Mouse (Mus musculus) heart, embryonic 14.5 days (tissue): ENCODE results near the gene Krt12. TPM values are rescaled to one million over a fixed set of nuclear protein-coding genes. Genes with fewer than 3 reads are reported as not detected.

ENCODE experiments used
- ATAC-seq: fragments of 200-750 bp; cut with Nextera tagmentation; 2 replicates; pipeline ENCODE4 v1.8.0; 2017; ENCODE audit warnings: low read depth, moderate TSS enrichment; ENCODE audit not compliant: insufficient number of reproducible peaks, insufficient read depth, low FRiP score
- H3K27ac ChIP-seq, 2 experiments: fragments of 200-500 bp in 1 of 2; fragments of 300-500 bp in 1 of 2; sonication (generic) in 1 of 2; replicated peaks in 1 of 2; 2 replicates each; pipeline ENCODE4 v1.5.1; 2012 to 2014; ENCODE audit warnings: low read depth in 2 of 2, low read length in 2 of 2, control low read depth in 1 of 2, mild to moderate bottlenecking in 1 of 2, mixed read lengths in 1 of 2; ENCODE audit not compliant: control insufficient read depth in 1 of 2, insufficient read depth in 1 of 2
- H3K27me3 ChIP-seq: fragments of 300-500 bp; sonication (generic); 2 replicates; pipeline ENCODE4 v1.6.1; 2014; ENCODE audit warnings: mild to moderate bottlenecking, low read length, control low read depth; ENCODE audit not compliant: control insufficient read depth, insufficient read depth
- H3K36me3 ChIP-seq: fragments of 300-500 bp; sonication (generic); 2 replicates; pipeline ENCODE4 v1.6.1; 2014; ENCODE audit warnings: mild to moderate bottlenecking, control low read depth, low read length, mixed read lengths; ENCODE audit not compliant: control insufficient read depth, insufficient read depth
- H3K4me1 ChIP-seq, 2 experiments: fragments of 200-500 bp in 1 of 2; fragments of 300-500 bp in 1 of 2; sonication (generic) in 1 of 2; 2 replicates each; pipeline ENCODE4 v1.6.1; 2012 to 2014; ENCODE audit warnings: low read length in 2 of 2, control low read depth in 1 of 2, mixed read lengths in 1 of 2; ENCODE audit not compliant: control insufficient read depth in 2 of 2, insufficient read depth in 2 of 2
- H3K4me2 ChIP-seq: fragments of 300-500 bp; sonication (generic); 2 replicates; pipeline ENCODE4 v1.6.1; 2014; ENCODE audit warnings: mild to moderate bottlenecking, low read length
- H3K4me3 ChIP-seq, 2 experiments: fragments of 200-500 bp in 1 of 2; fragments of 300-500 bp in 1 of 2; sonication (generic) in 1 of 2; 2 replicates each; pipeline ENCODE4 v1.5.1; 2012 to 2014; ENCODE audit warnings: low read length in 2 of 2, mild to moderate bottlenecking in 2 of 2, control low read depth in 1 of 2, low read depth in 1 of 2, moderate library complexity in 1 of 2; ENCODE audit not compliant: control insufficient read depth in 1 of 2, insufficient read depth in 1 of 2
- H3K9ac ChIP-seq: fragments of 300-500 bp; sonication (generic); 2 replicates; pipeline ENCODE4 v1.6.1; 2014; ENCODE audit warnings: mild to moderate bottlenecking, low read length
- H3K9me3 ChIP-seq: fragments of 300-500 bp; sonication (generic); 2 replicates; pipeline ENCODE4 v1.6.1; 2016; ENCODE audit warnings: low read length, control low read depth; ENCODE audit not compliant: control insufficient read depth
- WGBS: fragments of 180-500 bp; shearing (Covaris S2); extraction: QIAGEN DNeasy Blood & Tissue Kit; methylation state at CpG from one replicate; pipeline ENCODE4 v1.1.7; 2014; 5-methylcytosine and 5-hydroxymethylcytosine counted together
- polyA plus RNA-seq: library from polyadenylated mRNA; unstranded; fragments of >200 nt; fragmentation: Nextera tagmentation; extraction: Ambion mirVana; gene quantifications from 2 replicates; pipeline ENCODE4 v1.2.1, GENCODE M21; 2014

The Krt12 gene
- polyA plus RNA-seq, 1 experiment from 2014 or later, result not detected

DNA sequence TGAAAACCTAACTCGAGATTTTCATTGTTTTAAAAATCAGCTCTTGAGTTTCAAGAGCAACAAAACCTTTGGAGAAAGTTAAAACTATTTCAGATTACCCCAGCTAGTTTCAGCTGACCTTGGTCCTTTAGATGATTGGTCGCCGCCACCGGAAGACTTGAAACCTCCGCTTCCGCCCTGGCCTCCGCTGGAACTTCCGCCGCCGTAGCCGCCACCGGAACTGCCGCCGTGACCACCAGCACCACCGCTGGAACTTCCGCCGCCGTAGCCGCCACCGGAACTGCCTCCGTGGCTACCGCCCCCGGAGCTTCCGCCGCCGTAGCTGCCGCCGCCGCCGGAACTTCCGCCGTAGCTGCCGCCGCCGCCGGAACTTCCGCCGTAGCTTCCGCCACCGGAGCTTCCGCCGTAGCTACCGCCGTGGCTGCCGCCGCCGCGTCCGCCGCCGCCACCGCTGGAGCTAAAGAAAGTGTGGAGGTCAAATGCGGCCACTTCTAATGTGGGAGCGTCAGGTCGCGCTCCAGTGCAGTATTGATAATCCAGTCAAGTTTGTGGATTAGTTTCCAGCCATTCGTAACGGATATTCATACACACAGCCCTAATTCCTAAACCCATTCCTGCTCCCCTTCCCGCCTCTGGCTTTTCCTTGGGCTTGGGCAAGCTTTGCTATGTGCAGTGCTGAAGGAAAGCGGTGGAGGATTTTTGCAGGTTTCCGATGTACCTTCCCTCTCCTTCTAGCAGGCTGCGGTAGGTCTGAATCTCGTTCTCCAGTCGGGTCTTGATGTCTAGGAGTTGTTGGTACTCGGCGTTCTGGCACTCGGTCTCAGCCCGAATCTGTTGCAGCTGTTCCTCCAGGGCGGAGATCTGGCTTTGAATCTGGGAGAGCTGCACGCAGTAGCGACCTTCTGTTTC, 36.0 kb downstream of the Krt12 start:
- peak overlapping the region; percentile 97 for H3K27ac ChIP-seq
- no peaks in the 10 kb centered on the region for H3K9me3 ChIP-seq
- ATAC-seq, result peak; percentile 64
- 2% methylated on average over 71 of the region's 71 CpGs for WGBS
- peak overlapping the region; percentile 66 for H3K4me2 ChIP-seq
- H3K36me3 ChIP-seq, result no peaks in the 10 kb centered on the region
- no peaks in the 10 kb centered on the region for H3K4me1 ChIP-seq
- H3K27me3 ChIP-seq, result peaks cover 22% of the 10 kb centered on the region
- peak overlapping the region; percentile 64 to 75 for H3K4me3 ChIP-seq
- peak overlapping the region; percentile 75 for H3K9ac ChIP-seq

DNA sequence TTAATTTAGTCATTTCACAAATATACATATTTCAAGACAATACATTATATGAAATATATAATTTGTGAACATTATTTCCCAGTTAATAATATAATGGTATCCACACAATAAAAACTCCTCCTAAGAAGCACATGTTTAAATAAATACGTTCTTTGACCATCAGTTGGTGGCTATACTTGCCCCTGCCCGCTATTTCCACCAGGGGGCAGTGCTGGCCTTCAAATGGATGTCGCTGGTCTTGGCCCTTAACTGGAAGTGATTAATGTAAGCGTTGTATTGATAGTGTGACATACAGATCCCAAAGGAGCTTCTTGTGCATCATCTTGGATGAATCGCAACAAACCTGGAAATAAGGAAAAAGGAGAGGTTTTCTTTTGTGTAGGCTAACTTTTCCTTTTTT, 42.5 kb downstream of the Krt12 start:
- Histone ChIP-seq H3K9me3 (no peaks in the 10 kb centered on the region), H3K4me1 (no peaks in the 10 kb centered on the region), H3K27me3 (peaks cover 26% of the 10 kb centered on the region), H3K36me3 (no peaks in the 10 kb centered on the region), H3K9ac (no peak overlapping the region), H3K4me3 (no peak overlapping the region), H3K4me2 (no peak overlapping the region), H3K27ac (no peak overlapping the region)
- 23% methylated on average over 5 of the region's 5 CpGs for WGBS
- ATAC-seq, result no peak

DNA sequence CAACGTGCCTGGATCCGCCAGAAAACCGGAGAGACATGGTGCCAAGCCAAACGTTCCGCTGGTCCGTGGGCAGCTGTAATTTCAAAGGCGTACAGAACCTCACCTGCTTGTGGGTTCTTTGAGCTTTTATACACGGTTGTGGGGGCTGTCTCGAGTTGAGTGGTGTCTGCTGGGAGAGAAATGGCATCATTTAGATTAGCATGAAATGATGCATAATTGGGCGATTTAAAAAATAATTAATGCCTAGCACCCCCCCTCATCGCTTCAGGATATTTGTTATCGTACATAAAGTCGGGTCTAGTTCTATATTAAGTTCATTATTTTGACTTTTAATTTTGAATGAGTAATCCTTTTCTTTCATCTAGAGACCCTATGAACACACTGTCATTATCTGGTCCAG, 47.3 kb downstream of the Krt12 start, which contains the start of gene Krt28:
TSS of gene Krt28 (minus strand) at position 101 of the 400 bp plus-strand sequence.
- H3K27me3 ChIP-seq, result peaks cover 4% of the 10 kb centered on the region; the same call in 1 of the 2 replicates
- no peak within 1 kb of the TSS for H3K9ac ChIP-seq
- no peak for ATAC-seq
- H3K4me3 ChIP-seq, result no peak within 1 kb of the TSS
- H3K4me2 ChIP-seq, result no peak within 1 kb of the TSS
- no peaks in the 10 kb centered on the region for H3K36me3 ChIP-seq
- no peaks in the 10 kb centered on the region for H3K4me1 ChIP-seq
- 80% methylated on average over 13 of the region's 13 CpGs for WGBS
- no peak within 1 kb of the TSS for H3K27ac ChIP-seq
- H3K9me3 ChIP-seq, result no peaks in the 10 kb centered on the region

DNA sequence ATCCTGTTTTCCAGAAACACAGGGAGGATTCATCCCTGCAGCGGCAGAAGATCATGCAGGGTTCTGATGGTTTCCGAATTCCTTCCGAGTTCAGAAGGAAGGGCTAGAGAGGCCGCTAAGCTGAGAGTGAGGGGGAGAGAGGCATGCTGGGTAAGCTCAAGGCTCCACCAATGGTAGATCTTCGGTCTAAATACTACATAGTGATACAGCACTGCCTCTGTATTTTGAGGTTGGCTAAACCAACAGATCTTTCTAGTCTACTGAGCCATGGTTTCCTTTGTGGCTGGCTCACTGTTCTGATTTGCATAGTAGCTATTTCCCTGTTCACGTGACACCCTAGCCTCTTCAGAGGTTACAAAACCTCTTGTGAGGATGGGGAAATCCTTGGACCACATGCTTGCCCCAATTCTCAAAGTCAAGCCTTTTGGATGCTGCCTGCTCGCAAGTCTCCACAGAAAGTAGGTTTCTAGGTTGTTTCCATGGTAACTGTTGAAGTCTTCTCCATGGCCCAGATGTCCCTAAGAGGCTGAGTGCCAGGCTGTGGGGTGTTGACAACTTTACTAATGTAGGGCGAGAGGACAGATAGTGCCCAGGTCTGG, 52.1 kb downstream of the Krt12 start:
- H3K36me3 ChIP-seq, result no peaks in the 10 kb centered on the region
- WGBS, result 79% methylated on average over 8 of the region's 8 CpGs
- no peak overlapping the region for H3K4me2 ChIP-seq
- H3K27ac ChIP-seq, result no peak overlapping the region
- H3K9ac ChIP-seq, result no peak overlapping the region
- H3K4me1 ChIP-seq, result no peaks in the 10 kb centered on the region
- ATAC-seq, result no peak
- H3K27me3 ChIP-seq, result peaks cover 4% of the 10 kb centered on the region; the same call in 1 of the 2 replicates
- H3K4me3 ChIP-seq, result no peak overlapping the region
- no peaks in the 10 kb centered on the region for H3K9me3 ChIP-seq

DNA sequence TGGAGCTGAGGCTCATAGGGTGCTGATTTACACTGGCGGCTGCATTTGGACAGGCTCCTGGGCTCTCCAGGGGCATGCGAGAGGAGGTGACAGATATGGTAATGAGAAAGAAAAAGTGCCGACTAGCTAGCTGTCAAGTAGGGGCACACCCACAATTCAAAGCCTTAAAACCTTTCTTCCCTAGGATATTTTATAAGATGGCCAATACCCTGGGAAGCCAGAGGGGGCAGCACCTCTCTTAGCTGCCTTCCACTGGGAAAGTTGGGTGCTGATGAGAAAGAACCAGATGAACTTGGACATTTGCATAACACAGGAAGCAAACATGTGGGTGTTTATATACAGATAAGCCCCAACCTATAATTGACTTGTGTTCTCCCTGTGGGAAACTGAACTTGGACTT, 52.8 kb downstream of the Krt12 start:
- ATAC-seq, result no peak
- Histone ChIP-seq H3K9ac (no peak overlapping the region), H3K27ac (no peak overlapping the region), H3K36me3 (no peaks in the 10 kb centered on the region), H3K4me1 (no peaks in the 10 kb centered on the region), H3K27me3 (peaks cover 4% of the 10 kb centered on the region; the same call in 1 of the 2 replicates), H3K4me3 (no peak overlapping the region), H3K4me2 (no peak overlapping the region), H3K9me3 (no peaks in the 10 kb centered on the region)
- 5% methylated on average over 3 of the region's 3 CpGs for WGBS

DNA sequence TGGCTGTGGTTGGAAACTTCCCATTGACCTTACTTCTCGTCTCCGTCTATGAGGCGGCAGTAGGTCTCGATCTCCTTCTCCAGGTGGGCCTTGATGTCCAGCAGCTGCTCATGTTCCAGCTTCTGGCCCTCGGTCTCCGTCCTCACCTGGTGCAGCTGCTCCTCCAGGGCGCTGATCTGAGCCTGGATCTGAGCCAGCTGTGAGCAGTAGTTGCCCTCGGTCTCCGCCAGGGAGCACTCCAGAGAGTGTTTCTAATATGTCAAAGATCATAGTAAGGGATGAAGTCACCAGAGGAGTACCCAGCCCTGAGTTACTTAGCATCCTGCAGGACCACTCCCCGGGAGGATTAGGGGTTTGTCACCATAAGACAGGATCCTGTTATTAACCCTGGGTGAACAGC, 55.3 kb downstream of the Krt12 start:
- no peak for ATAC-seq
- no peak overlapping the region for H3K4me2 ChIP-seq
- no peak overlapping the region for H3K4me3 ChIP-seq
- 43% methylated on average over 10 of the region's 10 CpGs for WGBS
- H3K9me3 ChIP-seq, result no peaks in the 10 kb centered on the region
- H3K36me3 ChIP-seq, result no peaks in the 10 kb centered on the region
- no peaks in the 10 kb centered on the region for H3K4me1 ChIP-seq
- H3K27ac ChIP-seq, result no peak overlapping the region
- H3K27me3 ChIP-seq, result peaks cover 4% of the 10 kb centered on the region; the same call in 1 of the 2 replicates
- H3K9ac ChIP-seq, result no peak overlapping the region
